Mouse (Mus musculus): ENCODE results near the gene Dst. TPM values are rescaled to one million over a fixed set of nuclear protein-coding genes. Genes with fewer than 3 reads are reported as not detected.
A peak's percentile ranks its signal among the peaks of the same experiment; 100 is the strongest.

Gene Dst
- polyA plus RNA-seq, 2 experiments = 4.3 to 5.0 TPM

DNA sequence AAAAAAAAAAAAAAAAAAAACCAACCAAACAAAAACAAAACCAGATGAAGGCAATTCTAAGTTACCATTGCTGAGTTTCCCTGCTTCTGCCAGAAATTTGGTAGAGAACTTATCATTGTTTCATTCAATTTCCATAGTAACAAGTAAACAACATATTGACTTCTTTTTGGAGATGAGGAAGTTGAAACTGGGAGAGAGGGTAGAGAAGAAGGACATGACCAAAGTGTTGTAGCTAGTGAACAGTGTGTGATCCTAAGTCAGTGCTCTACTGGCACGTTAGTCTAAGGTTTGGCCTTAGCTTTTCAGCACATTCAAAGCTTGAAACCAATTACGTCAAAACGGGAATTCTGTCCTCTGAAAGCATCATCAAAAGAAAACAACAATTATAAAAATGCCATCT, 31.6 kb upstream of the Dst start:
- WGBS (ENCODE audit: insufficient replicate concordance) = 66% methylated on average over 3 of the region's 3 CpGs
- no peak overlapping the region for H3K9ac ChIP-seq (replicated peaks)

DNA sequence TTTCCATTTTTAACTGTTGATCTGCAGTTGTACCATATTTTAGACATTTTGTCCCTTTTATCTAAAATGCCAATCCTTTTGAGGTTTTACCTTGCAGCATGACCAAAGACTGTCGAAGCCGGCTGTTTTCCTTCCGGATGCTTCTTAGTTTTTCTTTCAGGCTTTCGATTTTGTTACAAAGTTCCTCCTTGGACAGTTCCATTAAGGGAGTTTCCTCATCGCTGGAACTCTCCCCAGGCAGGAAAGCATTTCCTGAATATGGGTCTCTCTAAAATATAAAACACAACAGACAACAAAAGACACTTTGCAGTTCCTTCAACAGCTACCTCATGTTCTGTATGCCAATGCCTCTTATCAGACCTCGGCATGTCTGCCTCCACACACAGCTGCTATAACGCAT, 29.9 kb upstream of the Dst start:
- ATAC-seq (ENCODE audit: insufficient read depth) = no peak
- no peak for DNase-seq (ENCODE audit: low read depth in 3 of 3, low spot score in 3 of 3)
- Histone ChIP-seq H3K36me3 (replicated peaks; ENCODE audit: control insufficient read depth, insufficient read depth, low read depth) (no peaks in the 10 kb centered on the region), H3K4me2 (ENCODE audit: low read depth) (no peak overlapping the region), H3K4me3 (ENCODE audit: insufficient read depth in 1 of 2, low read depth in 2 of 2, low read length in 2 of 2) (no peak overlapping the region), H3K4me1 (replicated peaks; ENCODE audit: control insufficient read depth in 2 of 2, insufficient read depth in 2 of 2, low read length in 1 of 2) (no peaks in the 10 kb centered on the region), H3K27me3 (ENCODE audit: control insufficient read depth, insufficient read depth, low read length) (no peaks in the 10 kb centered on the region), H3K9me3 (ENCODE audit: control insufficient read depth, low read length) (no peaks in the 10 kb centered on the region), H3K27ac (no peak overlapping the region), H3K9ac (replicated peaks) (no peak overlapping the region)
- no peak for TF ChIP-seq EP300 (IDR thresholded peaks at IDR 0.05; ENCODE audit: low read depth)
- no peak for TF ChIP-seq CTCF (IDR thresholded peaks at IDR 0.05; ENCODE audit: low read depth)
- 53% methylated on average over 7 of the region's 7 CpGs for WGBS (ENCODE audit: insufficient replicate concordance)

More for the DNA sequence above, 31.6 kb upstream of the Dst start:
- Histone ChIP-seq H3K4me1 (replicated peaks; ENCODE audit: control insufficient read depth in 2 of 2, insufficient read depth in 2 of 2, low read length in 1 of 2) (no peaks in the 10 kb centered on the region), H3K27me3 (ENCODE audit: control insufficient read depth, insufficient read depth, low read length) (no peaks in the 10 kb centered on the region), H3K4me2 (ENCODE audit: low read depth) (no peak overlapping the region), H3K4me3 (ENCODE audit: insufficient read depth in 1 of 2, low read depth in 2 of 2, low read length in 2 of 2) (no peak overlapping the region), H3K27ac (no peak overlapping the region), H3K9me3 (ENCODE audit: control insufficient read depth, low read length) (no peaks in the 10 kb centered on the region), H3K36me3 (replicated peaks; ENCODE audit: control insufficient read depth, insufficient read depth, low read depth) (no peaks in the 10 kb centered on the region)
- ATAC-seq (ENCODE audit: insufficient read depth) (no peak), DNase-seq (ENCODE audit: low read depth in 3 of 3, low spot score in 3 of 3) (no peak)
- no peak for TF ChIP-seq CTCF (IDR thresholded peaks at IDR 0.05; ENCODE audit: low read depth)
- TF ChIP-seq EP300 (IDR thresholded peaks at IDR 0.05; ENCODE audit: low read depth) = no peak

DNA sequence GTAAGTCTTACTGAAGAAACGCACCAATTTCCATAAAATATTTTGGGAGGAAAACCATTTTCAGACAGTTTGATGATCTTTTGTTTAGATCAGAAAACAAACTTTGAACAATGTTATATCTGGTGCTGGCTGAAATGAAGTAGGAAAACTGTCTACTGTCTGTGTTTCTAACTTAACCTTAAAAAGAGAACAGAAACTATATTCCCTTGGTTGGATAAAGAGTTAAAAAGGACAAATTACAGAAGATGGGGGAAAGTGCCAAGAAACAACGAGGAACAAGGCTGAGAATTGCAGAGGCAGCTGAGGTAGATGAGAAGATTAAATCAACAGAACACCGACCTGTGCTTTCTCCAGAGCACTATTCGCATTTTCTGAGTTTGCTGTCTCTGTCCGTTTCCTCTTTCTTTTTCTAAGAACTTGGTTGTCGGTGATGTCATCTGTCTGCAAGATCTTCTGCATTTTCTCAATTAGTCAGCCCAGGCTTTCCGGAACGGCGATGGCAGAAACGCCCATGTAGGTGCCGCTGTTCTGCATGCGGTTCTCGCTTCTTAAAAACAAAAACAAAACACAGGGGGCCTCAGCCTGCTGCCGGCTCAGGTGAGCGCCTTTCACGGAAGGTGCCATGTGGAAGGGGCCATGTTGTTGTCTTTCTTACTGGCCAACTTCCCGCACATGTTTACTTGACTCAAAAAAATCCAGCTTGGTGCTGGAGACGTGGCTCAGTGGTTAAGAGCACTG, 24.8 kb upstream of the Dst start:
- H3K27me3 ChIP-seq (ENCODE audit: control insufficient read depth, insufficient read depth, low read length) = no peaks in the 10 kb centered on the region
- H3K9me3 ChIP-seq (ENCODE audit: control insufficient read depth, low read length) = no peaks in the 10 kb centered on the region
- peak overlapping the region in 1 of 2 experiments; percentile 17; a peak in 2 of 4 replicates for H3K4me3 ChIP-seq (ENCODE audit: insufficient read depth in 1 of 2, low read depth in 2 of 2, low read length in 2 of 2)
- peak overlapping the region; percentile 46 for H3K4me2 ChIP-seq (ENCODE audit: low read depth)
- WGBS (ENCODE audit: insufficient replicate concordance) = 5% methylated on average over 18 of the region's 18 CpGs
- ATAC-seq (ENCODE audit: insufficient read depth) (no peak), DNase-seq (ENCODE audit: low read depth in 3 of 3, low spot score in 3 of 3) (peak in 1 of 3 experiments; percentile 23)
- H3K27ac ChIP-seq = no peak overlapping the region
- H3K9ac ChIP-seq (replicated peaks) = no peak overlapping the region
- TF ChIP-seq CTCF (IDR thresholded peaks at IDR 0.05; ENCODE audit: low read depth) = peak; percentile 29; the same call in 1 of the 2 replicates
- TF ChIP-seq EP300 (IDR thresholded peaks at IDR 0.05; ENCODE audit: low read depth) = no peak
- no peaks in the 10 kb centered on the region for H3K36me3 ChIP-seq (replicated peaks; ENCODE audit: control insufficient read depth, insufficient read depth, low read depth)
- H3K4me1 ChIP-seq (replicated peaks; ENCODE audit: control insufficient read depth in 2 of 2, insufficient read depth in 2 of 2, low read length in 1 of 2) = no peaks in the 10 kb centered on the region

DNA sequence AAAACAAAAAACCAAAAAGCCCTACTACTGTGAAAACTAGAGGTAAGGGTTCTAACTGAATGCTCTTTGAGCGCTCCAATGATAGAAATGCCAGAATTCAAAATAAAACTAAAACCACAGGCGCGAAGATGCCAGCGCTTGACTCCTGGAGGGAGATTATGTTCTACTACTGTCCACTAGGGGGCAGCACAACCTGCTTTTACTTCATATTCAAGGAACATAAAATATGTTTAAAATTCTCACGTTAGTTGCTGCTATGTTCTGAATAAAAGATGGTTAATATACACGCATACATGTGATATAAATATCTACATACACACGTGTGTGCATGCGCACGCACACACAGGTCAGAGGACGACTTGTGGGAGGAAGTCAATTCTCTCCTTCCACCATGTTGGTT, 15.2 kb upstream of the Dst start:
- DNase-seq (ENCODE audit: low read depth in 3 of 3, low spot score in 3 of 3) (no peak), ATAC-seq (ENCODE audit: insufficient read depth) (no peak)
- no peaks in the 10 kb centered on the region for H3K9me3 ChIP-seq (ENCODE audit: control insufficient read depth, low read length)
- no peak overlapping the region for H3K4me3 ChIP-seq (ENCODE audit: insufficient read depth in 1 of 2, low read depth in 2 of 2, low read length in 2 of 2)
- H3K4me2 ChIP-seq (ENCODE audit: low read depth) = no peak overlapping the region
- no peaks in the 10 kb centered on the region for H3K36me3 ChIP-seq (replicated peaks; ENCODE audit: control insufficient read depth, insufficient read depth, low read depth)
- no peaks in the 10 kb centered on the region for H3K4me1 ChIP-seq (replicated peaks; ENCODE audit: control insufficient read depth in 2 of 2, insufficient read depth in 2 of 2, low read length in 1 of 2)
- H3K27me3 ChIP-seq (ENCODE audit: control insufficient read depth, insufficient read depth, low read length) = no peaks in the 10 kb centered on the region
- peak; percentile 71 for TF ChIP-seq CTCF (IDR thresholded peaks at IDR 0.05; ENCODE audit: low read depth)
- no peak for TF ChIP-seq EP300 (IDR thresholded peaks at IDR 0.05; ENCODE audit: low read depth)
- no peak overlapping the region for H3K9ac ChIP-seq (replicated peaks)
- WGBS (ENCODE audit: insufficient replicate concordance) = 48% methylated on average over 10 of the region's 10 CpGs
- H3K27ac ChIP-seq = no peak overlapping the region

DNA sequence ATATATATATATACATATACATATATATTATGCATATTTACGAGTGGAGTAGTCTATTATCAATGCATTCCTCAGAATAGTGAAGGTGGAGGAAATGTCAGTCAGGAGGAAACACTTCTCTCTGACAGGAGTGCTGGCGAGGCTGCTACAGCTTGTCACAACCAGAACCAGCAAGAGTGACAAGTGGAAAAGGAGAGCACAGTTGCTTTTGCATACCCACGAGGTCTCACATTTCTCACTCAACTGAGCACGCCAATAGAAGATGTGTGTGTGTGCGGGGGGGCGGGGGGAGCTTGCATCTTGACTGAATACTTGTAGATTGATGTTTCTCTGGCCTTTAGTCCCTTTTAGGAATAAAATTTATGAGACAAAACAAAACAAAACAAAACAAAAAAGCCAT, 11.9 kb upstream of the Dst start:
- Histone ChIP-seq H3K27ac (no peak overlapping the region), H3K4me1 (replicated peaks; ENCODE audit: control insufficient read depth in 2 of 2, insufficient read depth in 2 of 2, low read length in 1 of 2) (no peaks in the 10 kb centered on the region), H3K36me3 (replicated peaks; ENCODE audit: control insufficient read depth, insufficient read depth, low read depth) (no peaks in the 10 kb centered on the region), H3K4me3 (ENCODE audit: insufficient read depth in 1 of 2, low read depth in 2 of 2, low read length in 2 of 2) (no peak overlapping the region), H3K27me3 (ENCODE audit: control insufficient read depth, insufficient read depth, low read length) (no peaks in the 10 kb centered on the region), H3K4me2 (ENCODE audit: low read depth) (no peak overlapping the region), H3K9ac (replicated peaks) (no peak overlapping the region), H3K9me3 (ENCODE audit: control insufficient read depth, low read length) (no peaks in the 10 kb centered on the region)
- WGBS (ENCODE audit: insufficient replicate concordance) = 57% methylated on average over 6 of the region's 6 CpGs
- no peak for ATAC-seq (ENCODE audit: insufficient read depth)
- DNase-seq (ENCODE audit: low read depth in 3 of 3, low spot score in 3 of 3) = no peak
- TF ChIP-seq EP300 (IDR thresholded peaks at IDR 0.05; ENCODE audit: low read depth) (no peak), CTCF (IDR thresholded peaks at IDR 0.05; ENCODE audit: low read depth) (no peak)

Data from liver, embryonic 14.5 days (tissue).